Mouse (Mus musculus): ENCODE results near the gene Fuz. TPM values are rescaled to one million over a fixed set of nuclear protein-coding genes. Genes with fewer than 3 reads are reported as not detected.
A peak's percentile ranks its signal among the peaks of the same experiment; 100 is the strongest.

Fuz gene
- polyA plus RNA-seq, 1 experiment: 53.9 TPM

DNA sequence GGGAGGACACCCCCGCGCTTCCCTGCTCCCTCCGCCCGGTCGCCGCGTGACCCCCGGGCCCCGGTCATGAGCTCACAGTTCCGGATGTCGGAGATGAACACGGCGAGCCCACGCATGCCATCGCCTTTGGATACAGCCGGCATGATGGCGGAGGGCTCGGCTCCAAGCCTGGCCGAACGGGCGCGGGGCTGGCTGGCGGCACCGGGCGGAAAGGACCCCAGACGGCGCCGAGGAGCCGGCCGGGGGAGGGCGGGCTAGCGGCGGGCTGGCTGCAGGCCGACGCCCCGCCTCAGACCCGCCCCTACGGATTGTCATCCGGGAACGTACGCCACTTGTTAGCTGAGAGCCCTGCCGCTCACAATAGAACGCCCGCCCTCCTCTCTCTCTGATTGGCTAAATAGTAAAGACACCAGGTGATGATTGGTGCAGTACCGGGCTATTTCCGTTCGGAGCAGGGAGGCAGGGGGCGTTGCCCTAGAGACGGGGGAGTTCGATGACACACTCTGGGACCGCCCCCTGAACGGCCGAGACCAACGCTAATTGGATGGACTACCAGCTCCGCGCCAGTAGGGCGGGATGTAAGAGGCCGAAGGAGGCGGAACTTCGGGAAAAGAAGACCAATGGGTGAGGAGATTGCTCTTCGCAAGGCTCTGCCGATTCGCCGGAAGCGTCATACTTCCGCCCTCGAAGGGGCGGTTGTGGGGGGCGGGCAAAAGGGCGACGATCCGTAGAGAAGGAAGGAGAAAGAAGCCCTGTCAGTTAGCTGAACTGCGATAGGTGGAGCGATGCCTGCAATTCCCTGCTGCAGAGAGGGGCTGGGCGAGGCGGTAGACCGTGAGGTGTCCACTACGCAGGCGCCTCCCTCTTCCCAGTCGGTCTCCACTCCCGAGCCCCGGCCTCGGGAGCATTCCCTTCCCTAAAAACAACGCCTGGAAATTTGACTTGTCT lies 33.6 kb downstream of the Fuz start, which contains the start of gene Ap2a1:
Ap2a1 (minus strand) TSS at position 293 of the 948 bp plus-strand sequence.
- peak; percentile 88 for DNase-seq (ENCODE audit: low spot score)

DNA sequence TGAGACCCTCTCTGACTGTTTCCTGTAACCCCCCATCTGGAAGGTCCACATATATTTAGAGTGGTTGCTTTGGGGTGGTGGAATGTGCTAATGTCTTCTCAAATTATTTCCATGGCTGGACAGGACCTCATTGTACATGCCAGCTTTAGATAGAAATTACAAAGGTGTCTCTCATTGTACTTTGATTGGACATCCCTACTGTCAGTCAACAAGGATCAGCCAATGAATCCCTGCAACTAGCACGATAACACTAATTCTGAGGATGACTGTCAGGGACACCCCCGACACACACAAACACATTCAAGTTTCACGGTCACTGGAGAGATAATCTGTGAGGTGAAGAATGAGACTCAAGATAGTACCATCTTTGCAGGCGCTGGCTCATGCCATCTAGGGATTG lies 42.8 kb downstream of the Fuz start:
- DNase-seq (ENCODE audit: low spot score): no peak

GRCm38 (mm10) chr7:44942904-44943303 lies 47.0 kb downstream of the Fuz start, which contains the start of gene Tsks:
TSS of gene Tsks (plus strand) at chr7:44943204.
- DNase-seq (ENCODE audit: low spot score): no peak

DNA sequence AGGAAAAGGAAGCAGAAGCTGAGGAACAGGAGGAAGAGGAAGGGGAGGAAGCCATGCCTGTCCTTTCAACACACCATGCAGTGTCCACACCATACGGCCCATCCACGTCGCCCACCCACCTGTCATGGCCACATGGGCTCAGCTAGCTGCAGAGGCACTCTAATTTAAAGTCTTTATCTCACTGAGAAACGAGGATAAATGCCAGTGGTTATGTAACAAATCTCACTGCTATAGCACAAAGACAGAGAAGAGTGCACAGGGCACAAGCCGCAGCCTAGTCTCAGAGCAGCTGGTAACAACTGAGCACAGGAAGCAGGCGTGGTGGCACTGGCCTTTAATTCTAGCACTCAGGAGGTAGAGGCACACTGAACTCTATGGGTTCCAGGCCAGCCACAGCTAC lies 54.0 kb downstream of the Fuz start:
- DNase-seq (ENCODE audit: low spot score): no peak

DNA sequence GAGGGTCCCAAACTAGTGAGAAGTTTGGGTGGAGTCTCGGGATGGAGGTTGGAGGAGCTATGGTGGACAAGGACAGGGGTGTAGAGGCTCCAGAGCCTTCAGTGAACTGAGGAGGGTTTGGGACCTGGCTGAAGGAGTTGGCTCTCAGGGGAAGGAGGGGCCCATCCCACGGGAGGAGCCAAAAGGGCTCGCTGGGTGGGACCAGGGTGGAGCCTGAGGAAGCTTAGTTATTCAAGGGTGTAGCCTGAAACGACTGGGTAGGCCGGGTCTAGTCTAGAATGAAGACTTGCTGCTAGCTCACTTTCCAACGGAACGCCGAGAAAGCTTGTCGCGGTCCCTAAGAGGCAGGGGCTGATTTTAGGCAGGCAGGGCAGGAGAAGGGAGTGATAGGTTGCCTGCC lies 56.1 kb downstream of the Fuz start:
- DNase-seq (ENCODE audit: low spot score): no peak

Other genes starting within 250 kb of the Fuz start
- gene Myh14, start 225.2 kb upstream of the Fuz start, polyA plus RNA-seq (2012; rRNA removed): 8.7 and 16.9 TPM in 2 replicates
- not detected in 2 replicates for gene Izumo2, start 187.3 kb upstream of the Fuz start, polyA plus RNA-seq (2012; rRNA removed)
- 29.9 and 36.3 TPM in 2 replicates for gene Vrk3, start 147.7 kb upstream of the Fuz start, polyA plus RNA-seq (2012; rRNA removed)
- gene Zfp473, start 145.0 kb upstream of the Fuz start, polyA plus RNA-seq (2012; rRNA removed): 0.32 and 0.41 TPM in 2 replicates
- 30.5 and 34.7 TPM in 2 replicates for gene Nup62, start 80.0 kb upstream of the Fuz start, polyA plus RNA-seq (2012; rRNA removed)
- gene Il4i1, start 79.7 kb upstream of the Fuz start, polyA plus RNA-seq (2012; rRNA removed): 1.7 and 2.5 TPM in 2 replicates
- gene Atf5, start 79.4 kb upstream of the Fuz start, polyA plus RNA-seq (2012; rRNA removed): 43.4 and 63.6 TPM in 2 replicates
- 93.8 and 99.5 TPM in 2 replicates for gene Akt1s1, start 47.1 kb upstream of the Fuz start, polyA plus RNA-seq (2012; rRNA removed)
- gene Tbc1d17, start 47.0 kb upstream of the Fuz start, polyA plus RNA-seq (2012; rRNA removed): 67.3 and 68.9 TPM in 2 replicates
- gene Pnkp, start 38.9 kb upstream of the Fuz start, polyA plus RNA-seq (2012; rRNA removed): 23.4 and 24.1 TPM in 2 replicates
- 176 and 195 TPM in 2 replicates for gene Ptov1, start 26.3 kb upstream of the Fuz start, polyA plus RNA-seq (2012; rRNA removed)
- gene Med25, start 3.4 kb upstream of the Fuz start, polyA plus RNA-seq (2012; rRNA removed): 57.8 and 66.1 TPM in 2 replicates
- gene Ap2a1, start 33.4 kb downstream of the Fuz start, polyA plus RNA-seq (2012; rRNA removed): 74.2 and 77.7 TPM in 2 replicates
- gene Tsks, start 47.1 kb downstream of the Fuz start, polyA plus RNA-seq (2012; rRNA removed): 0.03 and 0.08 TPM in 2 replicates
- 26.1 and 26.8 TPM in 2 replicates for gene Cpt1c, start 78.8 kb downstream of the Fuz start, polyA plus RNA-seq (2012; rRNA removed)
- 183 and 244 TPM in 2 replicates for gene Prmt1, start 90.5 kb downstream of the Fuz start, polyA plus RNA-seq (2012; rRNA removed)
- 133 and 171 TPM in 2 replicates for gene Irf3, start 101.6 kb downstream of the Fuz start, polyA plus RNA-seq (2012; rRNA removed)
- gene Bcl2l12, start 102.6 kb downstream of the Fuz start, polyA plus RNA-seq (2012; rRNA removed): 28.6 and 34.8 TPM in 2 replicates
- gene Scaf1, start 120.3 kb downstream of the Fuz start, polyA plus RNA-seq (2012; rRNA removed): 58.4 and 63.5 TPM in 2 replicates
- gene Rras, start 121.9 kb downstream of the Fuz start, polyA plus RNA-seq (2012; rRNA removed): 383 and 414 TPM in 2 replicates
- 5.1 and 18.2 TPM in 2 replicates for gene Prr12, start 156.8 kb downstream of the Fuz start, polyA plus RNA-seq (2012; rRNA removed)
- gene Nosip, start 166.3 kb downstream of the Fuz start, polyA plus RNA-seq (2012; rRNA removed): 59.9 and 69.6 TPM in 2 replicates
- gene Prrg2, start 166.6 kb downstream of the Fuz start, polyA plus RNA-seq (2012; rRNA removed): 37.6 and 46.5 TPM in 2 replicates
- gene Rcn3, start 196.1 kb downstream of the Fuz start, polyA plus RNA-seq (2012; rRNA removed): 277 and 317 TPM in 2 replicates
- 144 and 157 TPM in 2 replicates for gene Fcgrt, start 207.8 kb downstream of the Fuz start, polyA plus RNA-seq (2012; rRNA removed)
- gene Rps11, start 228.4 kb downstream of the Fuz start, polyA plus RNA-seq (2012; rRNA removed): 903 and 1,312 TPM in 2 replicates
- 3,442 and 3,633 TPM in 2 replicates for gene Rpl13a, start 232.7 kb downstream of the Fuz start, polyA plus RNA-seq (2012; rRNA removed)
- gene Gm45713, start 240.2 kb downstream of the Fuz start, polyA plus RNA-seq (2012; rRNA removed): 0.28 and 0.44 TPM in 2 replicates
- 74.5 and 83.1 TPM in 2 replicates for gene Flt3l, start 240.4 kb downstream of the Fuz start, polyA plus RNA-seq (2012; rRNA removed)